Mouse (Mus musculus): ENCODE data around the gene Zfp963.

- TF ChIP-seq CTCF (IDR thresholded peaks at IDR 0.05; ENCODE audit: extremely low read depth, insufficient read length, insufficient replicate concordance, low read depth, low read length) (no peak), POLR2A (IDR thresholded peaks at IDR 0.05; ENCODE audit: low read depth, low read length) (no peak)
Measured at GRCm38 (mm10) chr8:69794901-69795300, 45.1 kb upstream of the Zfp963 start.
